Mouse (Mus musculus) G1E (cell line): Measurements from ENCODE around the gene Mex3a.

Source experiments
- CTCF ChIP-seq: IDR thresholded peaks from 2 replicates; pipeline ENCODE4 v1.5.1; 2012; ENCODE audit warnings: low read depth, low read length, inconsistent platforms, mixed read lengths
- GATA1 ChIP-seq: IDR thresholded peaks from 2 replicates; pipeline ENCODE4 v1.6.1; 2012; ENCODE audit warnings: borderline replicate concordance, low read length, inconsistent platforms, mixed read lengths
- TAL1 ChIP-seq: conservative IDR thresholded peaks from 2 replicates; pipeline ENCODE4 v1.6.1; 2012; ENCODE audit warnings: low read depth, low read length, inconsistent platforms, mixed read lengths

GRCm38 (mm10) chr3:88552082-88552645, 20.0 kb downstream of the Mex3a start:
- TF ChIP-seq CTCF (no peak), GATA1 (no peak), TAL1 (no peak)
